In genomic region chr2:31067059-31067595, GRCm38 (mm10) we compare ENCODE assay signal across 12 mouse cellular contexts.
DNase-seq lines count a peak whose midpoint lies in the region; ATAC-seq and TF ChIP-seq lines count a peak whose summit lies in the region.
"Had no signal": no experiment of that assay in that cellular context is flagged by ENCODE, and none has a peak within 500 bp of the region (broad histone marks: within the 10 kb centered on the region; RNA-seq: fewer than 3 reads in every experiment).

No protein-coding gene starts in this region.

- H3K36me3 ChIP-seq in embryonic facial prominence, embryonic 12.5 days, result peaks cover 3% of the 10 kb centered on the region
- peaks cover 5% of the 10 kb centered on the region for H3K36me3 ChIP-seq in hindbrain, embryonic 13.5 days
- H3K36me3 ChIP-seq in midbrain, embryonic 14.5 days (ENCODE audit: control insufficient read depth, insufficient read depth, low read length), result no peaks in the 10 kb centered on the region

- H3K4me2 ChIP-seq in embryonic facial prominence, embryonic 12.5 days (replicated peaks), result no peak overlapping the region
- no peak overlapping the region for H3K4me2 ChIP-seq in hindbrain, embryonic 13.5 days
- H3K4me2 ChIP-seq in midbrain, embryonic 14.5 days (ENCODE audit: low read length), result no peak overlapping the region
- H3K4me2 ChIP-seq: lung, embryonic 14.5 days had no signal

- no peak overlapping the region for H3K4me3 ChIP-seq in left cerebral cortex, adult 2 months
- no peak overlapping the region for H3K4me3 ChIP-seq in embryonic facial prominence, embryonic 12.5 days
- H3K4me3 ChIP-seq in hindbrain, embryonic 13.5 days, result no peak overlapping the region
- H3K4me3 ChIP-seq in midbrain, embryonic 14.5 days (replicated peaks; ENCODE audit: low read depth, low read length), result no peak overlapping the region
- H3K4me3 ChIP-seq: myocyte had no signal

- no peaks in the 10 kb centered on the region for H3K27me3 ChIP-seq in embryonic facial prominence, embryonic 12.5 days
- H3K27me3 ChIP-seq in hindbrain, embryonic 13.5 days, result no peaks in the 10 kb centered on the region
- H3K27me3 ChIP-seq in midbrain, embryonic 14.5 days (ENCODE audit: control insufficient read depth, insufficient read depth, low read length), result no peaks in the 10 kb centered on the region
- H3K27me3 ChIP-seq: CH12.LX had no signal

- WGBS in embryonic facial prominence, embryonic 12.5 days, result 75% methylated on average over 13 of the region's 13 CpGs
- WGBS in hindbrain, embryonic 13.5 days, result 75% methylated on average over 13 of the region's 13 CpGs
- 83% methylated on average over 13 of the region's 13 CpGs for WGBS in midbrain, embryonic 14.5 days

- TF ChIP-seq CTCF in left cerebral cortex, adult 2 months (IDR thresholded peaks at IDR 0.05), result no peak

- no peak overlapping the region for H3K9ac ChIP-seq in embryonic facial prominence, embryonic 12.5 days
- no peak overlapping the region for H3K9ac ChIP-seq in hindbrain, embryonic 13.5 days
- no peak overlapping the region for H3K9ac ChIP-seq in midbrain, embryonic 14.5 days (replicated peaks; ENCODE audit: low read length)
- H3K9ac ChIP-seq: lung, embryonic 14.5 days had no signal

- no peak for DNase-seq in left cerebral cortex, adult 2 months (ENCODE audit: extremely low spot score in 1 of 2, low spot score in 2 of 2)
- no peak for DNase-seq in left cerebral cortex, adult 18-20 months (ENCODE audit: low spot score in 2 of 2)
- DNase-seq in midbrain, embryonic 14.5 days, result no peak
- no peak for DNase-seq in ovary, postnatal 10 days (ENCODE audit: low spot score)
- no peak for DNase-seq in MN1 (ENCODE audit: low spot score)
- DNase-seq: adrenal gland, postnatal 10 days; lung, embryonic 14.5 days had no signal

- ATAC-seq in embryonic facial prominence, embryonic 12.5 days (ENCODE audit: insufficient number of reproducible peaks, insufficient read depth, low FRiP score, low TSS enrichment), result no peak
- ATAC-seq in hindbrain, embryonic 13.5 days (ENCODE audit: low FRiP score), result no peak
- no peak for ATAC-seq in midbrain, embryonic 14.5 days (ENCODE audit: low FRiP score, low TSS enrichment)
- no peak for ATAC-seq in megakaryocyte progenitor cell, adult 5-6 weeks (replicated peaks; ENCODE audit: poor library complexity)

- no peaks in the 10 kb centered on the region for H3K9me3 ChIP-seq in embryonic facial prominence, embryonic 12.5 days
- H3K9me3 ChIP-seq in hindbrain, embryonic 13.5 days, result no peaks in the 10 kb centered on the region
- no peaks in the 10 kb centered on the region for H3K9me3 ChIP-seq in midbrain, embryonic 14.5 days (ENCODE audit: control insufficient read depth, low read length)

- peak overlapping the region; percentile 88 for H3K27ac ChIP-seq in left cerebral cortex, adult 2 months
- peak overlapping the region; percentile 42 for H3K27ac ChIP-seq in embryonic facial prominence, embryonic 12.5 days
- peak overlapping the region; percentile 83 for H3K27ac ChIP-seq in hindbrain, embryonic 13.5 days
- H3K27ac ChIP-seq in midbrain, embryonic 14.5 days (replicated peaks; ENCODE audit: low read depth, low read length), result peak overlapping the region; percentile 32; the same call in 1 of the 2 replicates

- H3K4me1 ChIP-seq in embryonic facial prominence, embryonic 12.5 days, result peaks cover 24% of the 10 kb centered on the region
- H3K4me1 ChIP-seq in hindbrain, embryonic 13.5 days (replicated peaks), result peaks cover 26% of the 10 kb centered on the region
- peaks cover 5% of the 10 kb centered on the region; the same call in 1 of the 2 replicates for H3K4me1 ChIP-seq in midbrain, embryonic 14.5 days (ENCODE audit: control insufficient read depth, insufficient read depth, low read length)

- intact Hi-C loops in left cerebral cortex, adult 2 months (cut with DNase I), result no loop called here

Comparison
In these comparisons a context has a peak if more than half of its experiments do, and no peak if none do; other contexts are left out.
1. H3K27ac ChIP-seq: peak in every context shown above with its lines; median percentile 88 in left cerebral cortex, adult 2 months; 83 in hindbrain, embryonic 13.5 days; 42 in embryonic facial prominence, embryonic 12.5 days; 32 in midbrain, embryonic 14.5 days.